Mouse (Mus musculus): Measurements from ENCODE around the gene Cacna2d3.

DNA sequence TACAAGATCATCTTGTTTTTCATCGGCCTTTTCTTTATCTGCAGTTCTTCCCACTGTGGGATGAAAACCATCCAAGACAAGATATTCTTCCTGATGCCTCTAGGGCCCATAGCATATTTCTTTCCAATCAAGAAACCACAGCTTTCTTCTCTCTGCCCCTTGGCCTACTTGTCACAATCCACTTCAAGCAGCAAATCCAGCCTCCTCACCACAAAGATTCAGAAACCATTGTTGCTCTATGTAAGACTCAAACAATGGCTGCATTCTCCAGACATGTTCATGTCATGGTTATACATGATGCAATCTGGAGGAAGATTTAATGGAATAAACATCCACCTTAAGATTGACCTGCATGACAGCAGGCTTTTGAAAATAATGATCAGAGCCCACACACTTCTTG lies 505.6 kb downstream of the Cacna2d3 start:
- no peak for TF ChIP-seq CTCF (IDR thresholded peaks at IDR 0.05; ENCODE audit: low read depth, low read length)
- no peak for TF ChIP-seq GATA1 (IDR thresholded peaks at IDR 0.05; ENCODE audit: borderline replicate concordance, low read length)
- TF ChIP-seq POLR2AphosphoS5 (IDR thresholded peaks at IDR 0.05; ENCODE audit: insufficient replicate concordance, low read depth, low read length) = no peak
- TF ChIP-seq TAL1 (conservative IDR thresholded peaks at IDR 0.05; ENCODE audit: low read depth, low read length) = no peak
- TF ChIP-seq GATA2 (IDR thresholded peaks at IDR 0.05; ENCODE audit: borderline replicate concordance, low read depth, low read length) = no peak

Measured in G1E (cell line).